Mouse (Mus musculus) stomach, embryonic 16.5 days (tissue): ENCODE results near the gene Cabcoco1. TPM values are rescaled to one million over a fixed set of nuclear protein-coding genes. Genes with fewer than 3 reads are reported as not detected.

Experiments
- ATAC-seq: fragments of 200-750 bp; cut with Nextera tagmentation; 2 replicates; pipeline ENCODE4 v1.8.0; 2017; ENCODE audit warnings: moderate number of reproducible peaks, moderate TSS enrichment; ENCODE audit not compliant: insufficient read depth, low FRiP score
- H3K27ac ChIP-seq: fragments of 300-500 bp; sonication (generic); 2 replicates; pipeline ENCODE4 v1.5.1; 2014; ENCODE audit warnings: low read length
- H3K27me3 ChIP-seq: fragments of 300-500 bp; sonication (generic); 2 replicates; pipeline ENCODE4 v1.6.1; 2014; ENCODE audit warnings: low read length, control low read depth, mixed read lengths; ENCODE audit not compliant: control insufficient read depth, insufficient read depth
- H3K36me3 ChIP-seq: fragments of 300-500 bp; sonication (generic); 2 replicates; pipeline ENCODE4 v1.6.1; 2014; ENCODE audit warnings: low read length; ENCODE audit not compliant: control insufficient read depth, insufficient read depth
- H3K4me1 ChIP-seq: fragments of 300-500 bp; sonication (generic); 2 replicates; pipeline ENCODE4 v1.6.1; 2014; ENCODE audit warnings: low read length, control low read depth, mixed read lengths; ENCODE audit not compliant: control insufficient read depth, insufficient read depth
- H3K4me2 ChIP-seq: fragments of 300-500 bp; sonication (generic); 2 replicates; pipeline ENCODE4 v1.6.1; 2014; ENCODE audit warnings: low read depth, low read length, mixed read lengths
- H3K4me3 ChIP-seq: fragments of 300-500 bp; sonication (generic); replicated peaks from 2 replicates; pipeline ENCODE4 v1.5.1; 2014; ENCODE audit warnings: mild to moderate bottlenecking, low read length
- H3K9ac ChIP-seq: fragments of 300-500 bp; sonication (generic); 2 replicates; pipeline ENCODE4 v1.6.1; 2014; ENCODE audit warnings: low read length
- H3K9me3 ChIP-seq: fragments of 300-500 bp; sonication (generic); replicated peaks from 2 replicates; pipeline ENCODE4 v1.6.1; 2016; ENCODE audit warnings: low read length, control low read depth; ENCODE audit not compliant: control insufficient read depth
- WGBS: fragments of 180-500 bp; shearing (Covaris S2); extraction: QIAGEN DNeasy Blood & Tissue Kit; methylation state at CpG from one replicate; pipeline ENCODE4 v1.1.7; 2014; 5-methylcytosine and 5-hydroxymethylcytosine counted together
- polyA plus RNA-seq: library from polyadenylated mRNA; unstranded; fragments of >200 nt; fragmentation: Nextera tagmentation; extraction: Ambion mirVana; gene quantifications from 2 replicates; pipeline ENCODE4 v1.2.1, GENCODE M21; 2015

Gene Cabcoco1
- polyA plus RNA-seq, 1 experiment from 2014 or later = 3.0 TPM

GRCm38 (mm10) chr10:68528958-68529357 is 12.7 kb downstream of the Cabcoco1 start:
- Histone ChIP-seq H3K27me3 (no peaks in the 10 kb centered on the region), H3K4me1 (no peaks in the 10 kb centered on the region), H3K9ac (no peak overlapping the region), H3K4me2 (no peak overlapping the region), H3K4me3 (no peak overlapping the region), H3K27ac (no peak overlapping the region), H3K9me3 (no peaks in the 10 kb centered on the region), H3K36me3 (no peaks in the 10 kb centered on the region)
- 36% methylated on average over 8 of the region's 8 CpGs for WGBS
- ATAC-seq = no peak

- no peak overlapping the region for H3K4me2 ChIP-seq
- H3K4me3 ChIP-seq = no peak overlapping the region
- H3K4me1 ChIP-seq = no peaks in the 10 kb centered on the region
- H3K27me3 ChIP-seq = no peaks in the 10 kb centered on the region
- 77% methylated on average over 4 of the region's 4 CpGs for WGBS
- H3K9ac ChIP-seq = no peak overlapping the region
- no peaks in the 10 kb centered on the region for H3K36me3 ChIP-seq
- ATAC-seq = no peak
- H3K27ac ChIP-seq = no peak overlapping the region
- H3K9me3 ChIP-seq = no peaks in the 10 kb centered on the region
Observed at GRCm38 (mm10) chr10:68522106-68522505, 19.6 kb downstream of the Cabcoco1 start.

GRCm38 (mm10) chr10:68512433-68513019 is 29.2 kb downstream of the Cabcoco1 start:
- H3K27me3 ChIP-seq = no peaks in the 10 kb centered on the region
- H3K4me1 ChIP-seq = no peaks in the 10 kb centered on the region
- no peaks in the 10 kb centered on the region for H3K9me3 ChIP-seq
- H3K4me3 ChIP-seq = no peak overlapping the region
- no peak overlapping the region for H3K9ac ChIP-seq
- H3K36me3 ChIP-seq = no peaks in the 10 kb centered on the region
- no peak for ATAC-seq
- H3K27ac ChIP-seq = no peak overlapping the region
- H3K4me2 ChIP-seq = no peak overlapping the region
- WGBS = 83% methylated on average over 8 of the region's 8 CpGs

- Histone ChIP-seq H3K4me3 (no peak overlapping the region), H3K36me3 (no peaks in the 10 kb centered on the region), H3K27ac (no peak overlapping the region), H3K9ac (no peak overlapping the region), H3K27me3 (no peaks in the 10 kb centered on the region), H3K4me2 (no peak overlapping the region), H3K4me1 (0 out of 2 replicates have a peak, but pooled peaks cover 3% of the 10 kb centered on the region), H3K9me3 (no peaks in the 10 kb centered on the region)
- WGBS = 82% methylated on average over 3 of the region's 3 CpGs
- no peak for ATAC-seq
Observed at GRCm38 (mm10) chr10:68507741-68508140, 34.0 kb downstream of the Cabcoco1 start.

- no peak overlapping the region for H3K27ac ChIP-seq
- no peak overlapping the region for H3K4me3 ChIP-seq
- H3K4me2 ChIP-seq = no peak overlapping the region
- H3K4me1 ChIP-seq = 0 out of 2 replicates have a peak, but pooled peaks cover 3% of the 10 kb centered on the region
- H3K9me3 ChIP-seq = no peaks in the 10 kb centered on the region
- no peaks in the 10 kb centered on the region for H3K27me3 ChIP-seq
- H3K9ac ChIP-seq = no peak overlapping the region
- no peak for ATAC-seq
- no peaks in the 10 kb centered on the region for H3K36me3 ChIP-seq
- WGBS = 90% methylated on average over 4 of the region's 4 CpGs
Observed at GRCm38 (mm10) chr10:68506242-68506641, 35.5 kb downstream of the Cabcoco1 start.

GRCm38 (mm10) chr10:68504586-68505152 is 37.0 kb downstream of the Cabcoco1 start:
- WGBS = 72% methylated on average over 9 of the region's 9 CpGs
- Histone ChIP-seq H3K9ac (no peak overlapping the region), H3K4me1 (0 out of 2 replicates have a peak, but pooled peaks cover 3% of the 10 kb centered on the region), H3K4me3 (no peak overlapping the region), H3K27ac (no peak overlapping the region), H3K9me3 (no peaks in the 10 kb centered on the region), H3K4me2 (no peak overlapping the region), H3K36me3 (no peaks in the 10 kb centered on the region), H3K27me3 (no peaks in the 10 kb centered on the region)
- ATAC-seq = no peak

GRCm38 (mm10) chr10:68501067-68501466 is 40.6 kb downstream of the Cabcoco1 start:
- Histone ChIP-seq H3K9ac (no peak overlapping the region), H3K4me2 (no peak overlapping the region), H3K36me3 (no peaks in the 10 kb centered on the region), H3K27me3 (no peaks in the 10 kb centered on the region), H3K27ac (no peak overlapping the region), H3K4me3 (no peak overlapping the region), H3K9me3 (no peaks in the 10 kb centered on the region), H3K4me1 (0 out of 2 replicates have a peak, but pooled peaks cover 3% of the 10 kb centered on the region)
- no peak for ATAC-seq
- 83% methylated on average over 6 of the region's 6 CpGs for WGBS

- 84% methylated on average over 2 of the region's 2 CpGs for WGBS
Observed at GRCm38 (mm10) chr10:68495246-68495645, 46.5 kb downstream of the Cabcoco1 start.

GRCm38 (mm10) chr10:68491557-68491956 is 50.1 kb downstream of the Cabcoco1 start:
- 47% methylated on average over 11 of the region's 11 CpGs for WGBS
- ATAC-seq = no peak
- H3K27ac ChIP-seq = peak overlapping the region; percentile 50; the same call in 1 of the 2 replicates

More at GRCm38 (mm10) chr10:68495246-68495645, 46.5 kb downstream of the Cabcoco1 start:
- no peak for ATAC-seq
- no peak overlapping the region for H3K4me3 ChIP-seq
- no peak overlapping the region for H3K27ac ChIP-seq
- H3K36me3 ChIP-seq = no peaks in the 10 kb centered on the region
- no peak overlapping the region for H3K9ac ChIP-seq
- no peaks in the 10 kb centered on the region for H3K4me1 ChIP-seq
- no peaks in the 10 kb centered on the region for H3K9me3 ChIP-seq
- H3K4me2 ChIP-seq = no peak overlapping the region
- H3K27me3 ChIP-seq = no peaks in the 10 kb centered on the region

More at GRCm38 (mm10) chr10:68491557-68491956, 50.1 kb downstream of the Cabcoco1 start:
- Histone ChIP-seq H3K9me3 (no peaks in the 10 kb centered on the region), H3K4me1 (no peaks in the 10 kb centered on the region), H3K27me3 (no peaks in the 10 kb centered on the region), H3K36me3 (no peaks in the 10 kb centered on the region), H3K4me2 (peak overlapping the region; percentile 11; the same call in 1 of the 2 replicates), H3K4me3 (no peak overlapping the region), H3K9ac (no peak overlapping the region)
